30 mouse cellular contexts compared by ENCODE assay signal in genomic region chr10:89771894-89772293, GRCm38 (mm10). TPM values are rescaled to one million over a fixed set of nuclear protein-coding genes. Genes with fewer than 3 reads are reported as not detected.
DNase-seq lines count a peak whose midpoint lies in the region; ATAC-seq and TF ChIP-seq lines count a peak whose summit lies in the region.
"Had no signal": no experiment of that assay in that cellular context is flagged by ENCODE, and none has a peak within 500 bp of the region (broad histone marks: within the 10 kb centered on the region; RNA-seq: fewer than 3 reads in every experiment).

No protein-coding gene starts in this region.

- TF ChIP-seq CTCF in liver, postnatal 0 days (IDR thresholded peaks at IDR 0.05; ENCODE audit: low read depth): no peak

- peaks cover 7% of the 10 kb centered on the region; the same call in 1 of the 2 replicates for H3K36me3 ChIP-seq in liver, postnatal 0 days (replicated peaks; ENCODE audit: insufficient read depth, low read length)
- 0 out of 2 replicates have a peak, but pooled peaks cover 4% of the 10 kb centered on the region for H3K36me3 ChIP-seq in liver, embryonic 12.5 days
- H3K36me3 ChIP-seq in megakaryocyte, embryonic 14.5 days (replicated peaks; ENCODE audit: low read length): peaks cover 59% of the 10 kb centered on the region
- H3K36me3 ChIP-seq: intestine, embryonic 15.5 days; limb, embryonic 15.5 days; neural tube, embryonic 12.5 days had no signal

- ATAC-seq in liver, postnatal 0 days: no peak
- ATAC-seq in liver, embryonic 12.5 days: no peak
- ATAC-seq in megakaryocyte, adult 5-6 weeks (ENCODE audit: poor library complexity, severe bottlenecking): no peak
- ATAC-seq in frontal cortex, adult (ENCODE audit: low TSS enrichment): no peak
- ATAC-seq: forebrain, embryonic 14.5 days; hindbrain, embryonic 16.5 days; intestine, embryonic 15.5 days; midbrain, embryonic 16.5 days had no signal

- 0 out of 2 replicates have a peak overlapping the region, but pooled peaks have one; percentile 22 for H3K27ac ChIP-seq in liver, postnatal 0 days (ENCODE audit: low read depth)
- no peak overlapping the region for H3K27ac ChIP-seq in liver, embryonic 12.5 days
- H3K27ac ChIP-seq: embryonic facial prominence, embryonic 12.5 days; intestine, embryonic 15.5 days; limb, embryonic 10.5 days; limb, embryonic 15.5 days; liver, embryonic 14.5 days; neural tube, embryonic 12.5 days had no signal

- H3K9me3 ChIP-seq in liver, postnatal 0 days (ENCODE audit: low read length): no peaks in the 10 kb centered on the region
- no peaks in the 10 kb centered on the region for H3K9me3 ChIP-seq in liver, embryonic 12.5 days (replicated peaks)
- no peaks in the 10 kb centered on the region for H3K9me3 ChIP-seq in megakaryocyte, embryonic 14.5 days
- H3K9me3 ChIP-seq: embryonic facial prominence, embryonic 12.5 days; intestine, embryonic 15.5 days; limb, embryonic 10.5 days; limb, embryonic 15.5 days; neural tube, embryonic 12.5 days had no signal

- TF ChIP-seq EP300 in liver, postnatal 0 days (IDR thresholded peaks at IDR 0.05; ENCODE audit: low read depth): no peak

- H3K27me3 ChIP-seq in liver, postnatal 0 days (ENCODE audit: insufficient read depth, low read length): no peaks in the 10 kb centered on the region
- no peaks in the 10 kb centered on the region for H3K27me3 ChIP-seq in liver, embryonic 12.5 days (replicated peaks)
- no peaks in the 10 kb centered on the region for H3K27me3 ChIP-seq in megakaryocyte, embryonic 14.5 days (replicated peaks)
- H3K27me3 ChIP-seq: embryonic facial prominence, embryonic 12.5 days; intestine, embryonic 15.5 days; limb, embryonic 15.5 days; neural tube, embryonic 12.5 days had no signal

- no peak overlapping the region for H3K4me2 ChIP-seq in liver, postnatal 0 days (ENCODE audit: low read depth, low read length)
- no peak overlapping the region for H3K4me2 ChIP-seq in liver, embryonic 12.5 days
- H3K4me2 ChIP-seq: embryonic facial prominence, embryonic 12.5 days; intestine, embryonic 15.5 days; limb, embryonic 15.5 days; lung, embryonic 14.5 days; midbrain, embryonic 11.5 days; neural tube, embryonic 12.5 days had no signal

- peaks cover 11% of the 10 kb centered on the region for H3K4me1 ChIP-seq in liver, postnatal 0 days (ENCODE audit: insufficient read depth)
- peaks cover 11% of the 10 kb centered on the region; the same call in 1 of the 2 replicates for H3K4me1 ChIP-seq in liver, embryonic 12.5 days
- H3K4me1 ChIP-seq in megakaryocyte, embryonic 14.5 days: peaks cover 68% of the 10 kb centered on the region
- H3K4me1 ChIP-seq: embryonic facial prominence, embryonic 12.5 days; limb, embryonic 10.5 days; limb, embryonic 15.5 days; neural tube, embryonic 12.5 days had no signal

- intact Hi-C loops in left cerebral cortex, postnatal 36 days (cut with DNase I): no loop called here

- no peak overlapping the region for H3K9ac ChIP-seq in liver, postnatal 0 days (replicated peaks)
- H3K9ac ChIP-seq in liver, embryonic 12.5 days: no peak overlapping the region
- H3K9ac ChIP-seq: embryonic facial prominence, embryonic 12.5 days; intestine, embryonic 15.5 days; limb, embryonic 15.5 days; liver, embryonic 14.5 days; lung, embryonic 14.5 days; neural tube, embryonic 12.5 days had no signal

- 43% methylated on average over 2 of the region's 2 CpGs for WGBS in liver, postnatal 0 days (ENCODE audit: insufficient replicate concordance)
- WGBS in liver, embryonic 12.5 days (ENCODE audit: insufficient replicate concordance): 55% methylated on average over 2 of the region's 2 CpGs

- H3K4me3 ChIP-seq in liver, postnatal 0 days (ENCODE audit: low read depth, low read length): no peak overlapping the region
- H3K4me3 ChIP-seq in liver, embryonic 12.5 days: no peak overlapping the region
- peak overlapping the region; percentile 38 for H3K4me3 ChIP-seq in megakaryocyte, embryonic 14.5 days (replicated peaks)
- H3K4me3 ChIP-seq: embryonic facial prominence, embryonic 12.5 days; intestine, embryonic 15.5 days; limb, embryonic 10.5 days; limb, embryonic 15.5 days; neural tube, embryonic 12.5 days had no signal

- no peak for DNase-seq in liver, postnatal 0 days
- DNase-seq in induced T-regulatory cell, adult 2 months (ENCODE audit: low read depth): peak; percentile 20
- no peak for DNase-seq in left cerebral cortex, postnatal 36 days (ENCODE audit: low spot score in 2 of 2)
- DNase-seq: adrenal gland, postnatal 25 days; cerebellum, adult 2 months; cerebellum, postnatal 14 days; embryo, embryonic 11 days; gastrocnemius, postnatal 25 days; heart, postnatal 14 days; kidney, adult 2 months; kidney, postnatal 4 days; lung, embryonic 14.5 days; right cerebral cortex, adult 18-20 months; right cerebral cortex, postnatal 4 days; thymus, adult 2 months; thymus, postnatal 36 days had no signal

RNA-seq across cellular contexts. Expression of gene Uhrf1bp1l, which starts 27.1 kb away (rescaled TPM):
- polyA plus RNA-seq in liver, postnatal 0 days (2015; fragmentation: Nextera tagmentation; extraction: Ambion mirVana): 13.2 and 14.7 TPM in 2 replicates
- polyA plus RNA-seq in liver, embryonic 12.5 days (2016; fragmentation: Nextera tagmentation; extraction: Ambion mirVana): 14.5 and 14.8 TPM in 2 replicates
- 4.0 and 12.3 TPM in 2 replicates for polyA plus RNA-seq in megakaryocyte, embryonic 14.5 days (2012; ENCODE audit: insufficient read depth, low replicate concordance)
- 65.2 and 73.3 TPM in 2 replicates for total RNA-seq in megakaryocyte, adult 5-6 weeks (2015)
- 38.4 and 46.1 TPM in 2 replicates for total RNA-seq in megakaryocyte, adult 5-6 weeks (2017)
- 10 to 100 TPM; 90.4 to 92.5 TPM for total RNA-seq in left cerebral cortex, postnatal 36 days (2021)

RNA-seq across cellular contexts. Expression of gene Actr6, which starts 39.8 kb away (rescaled TPM):
- polyA plus RNA-seq in liver, postnatal 0 days (2015; fragmentation: Nextera tagmentation; extraction: Ambion mirVana): 19.2 and 19.9 TPM in 2 replicates
- 19.1 and 21.5 TPM in 2 replicates for polyA plus RNA-seq in liver, embryonic 12.5 days (2016; fragmentation: Nextera tagmentation; extraction: Ambion mirVana)
- polyA plus RNA-seq in megakaryocyte, embryonic 14.5 days (2012; ENCODE audit: insufficient read depth, low replicate concordance): 1.5 TPM in 1 of 2 replicates, not detected in the other
- 20.1 and 27.0 TPM in 2 replicates for total RNA-seq in megakaryocyte, adult 5-6 weeks (2015)
- total RNA-seq in megakaryocyte, adult 5-6 weeks (2017): 12.1 and 14.8 TPM in 2 replicates
- 10 to 100 TPM; 18.7 to 23.8 TPM for total RNA-seq in left cerebral cortex, postnatal 36 days (2021)
